Mouse (Mus musculus): ENCODE data around the gene Slc29a2.

DNA sequence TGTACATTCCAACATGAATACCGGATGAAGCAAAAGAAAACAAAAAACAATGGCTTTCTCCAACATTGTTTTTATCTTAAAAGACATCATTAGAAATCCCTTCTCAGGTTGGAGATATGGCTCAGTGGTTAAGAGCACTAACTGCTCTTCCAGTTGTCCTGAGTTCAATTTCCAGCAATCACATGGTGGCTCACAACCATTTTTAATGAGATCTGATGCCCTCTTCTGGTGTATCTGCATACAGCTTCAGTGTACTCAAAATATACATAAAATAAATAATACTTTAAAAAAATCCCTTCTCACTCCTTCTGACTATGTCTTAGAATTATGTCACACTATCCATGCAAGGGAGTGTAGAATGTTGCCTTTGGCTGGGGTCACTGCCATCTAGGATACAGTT is 55.6 kb downstream of the Slc29a2 start:
- TF ChIP-seq CTCF (IDR thresholded peaks at IDR 0.05; ENCODE audit: borderline replicate concordance, extremely low read depth, insufficient read depth, insufficient read length) (no peak), POLR2A (IDR thresholded peaks at IDR 0.05; ENCODE audit: borderline replicate concordance, extremely low read depth, insufficient read depth, insufficient read length, poor library complexity, severe bottlenecking) (no peak)
